Mouse (Mus musculus): ENCODE measurements around the gene Rnf13.
"Not testable (repeated sequence)": the region's sequence is repeated elsewhere in the genome, so short reads cannot be mapped to it uniquely, and the experiment has no call there.

Rnf13 gene

DNA sequence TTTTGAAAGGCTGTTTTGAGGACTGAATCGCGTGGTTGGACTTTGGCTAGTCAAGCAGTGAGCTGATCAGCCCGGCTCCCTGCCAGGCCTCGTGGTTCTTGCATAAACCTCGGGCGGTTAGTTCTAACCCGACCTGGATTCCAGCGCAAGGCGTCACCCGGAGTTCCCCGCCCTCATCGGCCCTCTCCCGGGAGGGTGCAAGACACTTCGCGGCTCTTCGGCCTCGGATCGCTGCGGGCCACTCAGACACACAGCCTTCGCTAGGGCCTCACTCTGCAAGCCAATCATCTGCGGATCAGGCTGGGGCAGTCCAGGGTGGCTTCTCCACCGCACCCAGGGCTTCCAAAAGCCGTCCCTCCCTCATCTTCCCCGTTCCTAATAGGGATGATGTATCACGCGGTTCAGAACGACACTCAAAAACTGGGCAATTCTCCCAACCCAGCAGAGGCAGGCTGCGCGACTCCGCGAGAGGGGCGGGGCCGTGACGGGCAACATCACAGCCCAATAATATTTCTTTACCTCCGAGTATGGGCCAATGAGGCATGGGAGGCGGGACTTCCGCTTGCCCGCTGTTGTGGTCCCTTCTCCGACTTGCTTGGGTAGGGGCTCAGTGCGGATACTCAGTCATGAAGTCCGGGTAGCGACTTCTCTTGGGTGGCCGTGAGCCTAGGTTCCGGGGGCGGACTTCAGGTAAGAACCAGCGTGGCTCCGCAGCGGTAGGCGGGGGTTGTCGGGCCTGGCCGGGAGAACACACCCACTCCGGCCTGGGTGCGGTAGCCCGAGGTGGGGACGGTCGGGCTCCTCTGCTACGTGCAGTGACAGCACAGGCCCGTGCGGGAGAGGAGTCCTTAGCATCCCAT lies at the start of gene Rnf13:
Gene Rnf13 (plus strand): TSS at position 552 of the 860 bp plus-strand sequence.
- DNase-seq (ENCODE audit: low spot score in 2 of 2) = peak; percentile 95 to 97

DNA sequence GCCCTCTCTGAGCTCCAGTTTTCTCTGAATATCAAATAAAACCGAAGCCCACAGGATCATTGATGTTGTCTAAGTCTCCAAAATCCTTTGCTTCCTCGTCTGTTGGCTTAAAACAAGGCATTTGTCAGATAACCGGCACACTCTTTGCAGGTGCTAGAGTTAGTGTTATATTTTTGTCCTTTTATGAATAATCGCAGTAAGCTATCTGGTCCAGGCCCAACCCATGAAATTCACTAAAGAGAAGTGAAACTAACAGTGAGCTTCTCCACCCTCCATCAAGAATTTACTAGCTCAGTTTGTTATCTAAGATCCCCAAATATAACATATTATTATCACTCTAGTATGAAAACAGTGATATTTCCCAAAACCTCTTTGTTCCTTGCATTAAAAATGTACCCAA lies 44.1 kb upstream of the Rnf13 start:
- no peak for DNase-seq (ENCODE audit: low spot score in 2 of 2)

DNA sequence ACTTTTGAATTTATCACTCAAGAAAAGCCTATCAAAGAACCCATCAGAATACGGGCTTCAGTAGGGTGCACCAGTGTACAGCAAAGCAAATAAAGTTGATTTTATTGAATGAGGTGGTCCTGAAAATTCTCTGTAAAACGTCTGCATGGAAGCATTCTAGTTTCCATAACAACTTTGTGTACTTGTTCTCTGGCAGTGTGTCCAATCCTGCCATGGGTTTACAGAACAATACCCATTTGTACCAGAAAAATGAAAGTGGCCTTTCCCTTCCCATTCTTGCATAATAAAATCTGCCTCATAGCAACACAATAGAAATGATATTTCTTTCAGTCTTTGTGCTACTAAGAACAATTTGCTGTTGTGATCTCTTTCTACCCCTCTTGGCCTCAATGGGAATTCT lies 43.1 kb upstream of the Rnf13 start, which contains the start of gene Ankub1:
Gene Ankub1 (minus strand): TSS at position 81 of the 400 bp plus-strand sequence.
- no peak for DNase-seq (ENCODE audit: low spot score in 2 of 2)

DNA sequence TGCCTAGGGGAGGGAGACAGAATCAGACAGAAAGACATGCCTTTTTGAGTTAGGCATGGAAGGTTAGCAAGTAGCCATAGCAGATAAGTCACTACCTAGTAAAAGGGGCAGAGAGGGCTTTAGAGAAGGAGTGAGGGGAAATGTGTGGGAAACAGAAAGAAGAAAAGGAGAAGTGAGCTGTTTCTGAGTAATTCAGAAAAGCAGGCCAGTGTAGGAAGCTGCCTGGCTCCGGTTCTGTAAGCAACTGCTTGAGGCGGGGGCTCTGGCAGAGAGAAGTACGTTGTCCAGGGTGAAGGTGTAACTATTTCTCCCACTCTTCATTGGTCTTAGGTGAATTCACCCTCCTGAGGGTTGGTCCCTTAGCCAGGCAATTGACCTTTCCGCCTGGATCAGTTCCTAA lies 39.6 kb upstream of the Rnf13 start:
- DNase-seq (ENCODE audit: low spot score in 2 of 2) = no peak

GRCm38 (mm10) chr3:57696779-57697178 lies 39.1 kb upstream of the Rnf13 start:
- no peak for DNase-seq (ENCODE audit: low spot score in 2 of 2)

GRCm38 (mm10) chr3:57714151-57714550 lies 21.7 kb upstream of the Rnf13 start:
- DNase-seq (ENCODE audit: low spot score in 2 of 2) = no peak

GRCm38 (mm10) chr3:57732206-57732915 lies 3.5 kb upstream of the Rnf13 start:
- no peak for DNase-seq (ENCODE audit: low spot score in 2 of 2)

DNA sequence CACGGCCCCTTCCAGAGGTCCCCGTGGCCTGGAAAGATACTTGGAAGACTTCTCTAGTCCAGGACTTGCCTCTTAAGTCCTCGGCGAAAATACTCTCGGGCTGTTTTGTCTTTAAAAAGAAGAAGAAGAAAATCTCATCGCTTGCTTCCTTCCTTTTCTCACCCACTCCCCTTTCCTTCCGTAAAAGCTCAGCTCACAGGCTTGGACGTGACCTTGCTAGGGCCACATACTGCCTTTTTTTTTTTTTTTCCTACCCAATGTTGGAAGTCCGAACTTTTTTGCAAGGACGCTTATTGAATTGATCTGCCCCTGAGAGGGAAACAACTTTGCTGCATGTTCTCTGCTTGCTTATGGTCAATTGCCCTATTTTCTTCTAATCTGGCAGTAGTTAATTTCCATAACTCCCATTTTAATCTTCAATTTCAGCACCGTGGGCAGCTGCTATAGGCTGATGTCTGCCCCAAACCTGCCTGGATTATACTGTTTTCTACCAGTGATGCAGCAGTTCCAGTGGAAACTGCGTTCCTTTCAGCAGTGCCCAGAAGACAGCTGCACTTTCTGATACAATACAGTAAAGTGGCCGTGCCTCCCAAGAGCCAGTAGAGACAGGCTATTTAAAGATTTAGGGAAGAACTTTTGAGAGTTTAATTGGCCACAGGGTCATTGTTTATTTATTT lies 695 bp downstream of the Rnf13 start:
- DNase-seq (ENCODE audit: low spot score in 2 of 2) = no peak

DNA sequence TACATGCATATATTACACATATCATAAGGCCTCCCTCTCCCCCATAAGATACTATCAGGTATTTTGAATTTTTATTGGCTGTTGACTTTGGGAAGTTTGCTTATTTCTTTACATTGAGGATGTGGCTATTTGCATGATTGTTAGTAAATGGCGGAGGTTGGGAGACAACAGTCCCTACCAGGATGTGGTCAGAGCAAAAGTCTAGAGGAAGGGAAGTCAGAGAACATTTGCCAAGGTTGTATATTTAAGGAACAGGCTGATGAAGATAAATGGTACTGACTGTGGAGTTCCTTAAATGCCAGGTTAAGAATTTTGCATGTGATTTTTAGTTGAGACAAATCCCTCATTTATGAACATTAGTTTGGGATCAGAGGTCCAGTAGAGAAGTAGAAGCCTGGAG lies 4.0 kb downstream of the Rnf13 start:
- no peak for DNase-seq (ENCODE audit: low spot score in 2 of 2)

DNA sequence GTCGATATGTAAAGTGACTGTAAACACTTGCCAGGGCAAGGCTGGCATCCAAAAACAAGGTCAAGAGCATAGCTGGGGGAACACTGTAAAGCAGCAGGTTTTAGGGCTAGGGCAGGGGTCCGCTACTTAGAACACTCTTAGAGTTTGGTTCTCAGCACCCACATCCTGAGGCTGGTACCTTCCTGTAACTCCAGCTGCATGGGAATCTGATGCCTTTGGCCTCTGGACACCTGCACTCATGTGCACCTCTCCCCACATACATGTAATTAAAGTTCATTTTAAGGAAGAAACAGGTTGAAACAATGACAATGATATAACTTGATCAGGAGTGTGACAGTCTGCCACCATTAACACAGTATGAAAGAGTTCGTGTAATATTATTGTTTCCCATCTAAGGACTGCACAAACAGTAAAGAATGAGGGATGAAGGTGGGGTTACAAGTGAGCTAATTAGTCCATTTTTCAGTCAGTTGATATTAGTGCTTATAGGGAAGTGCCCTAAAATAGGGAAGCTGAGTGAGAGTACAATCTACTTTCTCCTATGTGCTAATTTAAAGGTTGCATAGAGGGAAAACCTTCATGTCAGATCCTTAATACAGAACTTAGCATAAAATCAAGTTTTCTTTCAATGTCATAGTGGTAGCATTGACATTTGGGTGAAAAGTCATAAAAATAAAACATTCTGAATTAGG lies 12.9 kb downstream of the Rnf13 start:
- no peak for DNase-seq (ENCODE audit: low spot score in 2 of 2)

DNA sequence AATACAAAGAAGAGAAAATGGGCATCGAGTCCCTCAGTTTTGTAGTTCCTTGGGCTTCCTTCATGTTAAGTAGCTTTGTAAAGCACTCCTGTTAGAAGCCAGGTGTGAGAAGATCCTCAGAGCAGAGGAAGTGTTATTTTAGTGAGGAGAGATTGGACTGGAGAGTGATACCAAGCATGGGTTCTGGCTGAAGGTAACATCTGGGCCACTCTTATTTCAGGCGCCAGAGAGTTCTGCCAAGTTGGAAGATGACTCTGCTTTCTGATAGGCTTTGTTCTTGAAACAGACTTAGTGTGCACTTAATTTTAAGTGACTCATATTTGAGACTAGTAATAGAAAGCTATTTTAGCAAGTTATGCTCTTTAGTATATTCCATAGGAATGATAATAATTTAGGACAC lies 41.1 kb downstream of the Rnf13 start:
- no peak for DNase-seq (ENCODE audit: low spot score in 2 of 2)

DNA sequence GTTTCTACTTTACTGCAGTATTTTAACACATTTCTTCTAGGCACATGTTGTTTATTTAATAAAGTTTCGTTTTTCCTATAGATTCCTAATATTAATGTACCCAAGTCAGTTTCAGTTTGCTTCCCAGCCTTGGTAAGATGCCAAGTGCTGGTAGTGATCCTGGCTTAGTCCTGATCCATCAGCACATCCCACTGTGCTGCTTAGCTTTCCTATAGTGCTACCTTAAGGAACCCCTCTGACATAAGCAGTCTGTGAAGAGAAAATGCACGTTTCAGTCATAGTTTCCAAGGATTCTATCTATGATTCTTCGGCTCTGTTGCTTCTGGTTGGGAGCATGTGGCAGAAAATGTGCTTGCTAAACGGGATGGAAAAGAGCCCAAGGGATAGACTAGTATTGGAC lies 52.6 kb downstream of the Rnf13 start:
- no peak for DNase-seq (ENCODE audit: low spot score in 2 of 2)

- DNase-seq (ENCODE audit: low spot score in 2 of 2) = no peak
These were observed 53.4 kb downstream of the Rnf13 start for GRCm38 (mm10) chr3:57789005-57789962.

- no peak for DNase-seq (ENCODE audit: low spot score in 2 of 2)
These were observed 55.2 kb downstream of the Rnf13 start for GRCm38 (mm10) chr3:57791104-57791503.

DNA sequence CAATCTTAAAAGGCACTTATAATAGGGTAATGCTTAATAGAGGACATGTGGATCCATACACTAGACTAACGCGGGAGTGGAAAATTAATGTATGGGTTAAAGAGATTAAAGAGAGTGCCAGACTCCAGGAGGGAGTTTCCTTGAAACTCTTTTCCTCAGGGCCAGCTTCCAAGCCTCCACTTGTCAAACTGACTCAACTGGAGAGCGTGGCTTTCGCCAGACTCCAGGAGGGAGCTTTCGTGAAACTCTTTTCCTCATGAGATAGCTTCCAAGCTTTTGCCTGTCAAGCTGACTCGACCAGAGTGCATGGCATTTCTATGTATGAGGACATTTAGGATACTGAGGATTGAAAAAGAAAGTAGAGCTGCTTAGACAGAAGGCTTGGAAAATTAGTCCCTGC lies 59.2 kb downstream of the Rnf13 start:
- not testable (repeated sequence) for DNase-seq (ENCODE audit: low spot score in 2 of 2)

DNA sequence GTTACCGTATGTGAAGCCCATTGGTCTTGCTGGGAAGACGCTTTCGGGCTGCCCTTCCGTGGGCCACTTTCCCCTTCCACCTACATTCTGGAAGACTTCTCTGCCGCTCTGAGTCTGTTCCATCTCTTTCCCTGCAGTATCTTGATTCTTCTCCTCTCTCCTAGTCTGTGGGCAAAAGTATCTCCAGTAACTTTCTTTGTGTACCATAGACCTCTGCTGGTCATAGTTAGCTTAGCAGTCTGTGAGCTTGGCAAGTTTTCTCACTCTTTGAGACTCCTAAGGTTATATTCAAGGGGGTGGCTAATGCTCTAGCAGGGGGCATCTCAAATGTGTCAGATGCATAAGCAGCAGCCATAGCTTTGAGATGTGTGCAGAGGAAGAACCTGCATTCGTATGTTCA lies 79.6 kb downstream of the Rnf13 start:
- no peak for DNase-seq (ENCODE audit: low spot score in 2 of 2)

- no peak for DNase-seq (ENCODE audit: low spot score in 2 of 2)
These were observed 90.0 kb downstream of the Rnf13 start for GRCm38 (mm10) chr3:57825866-57826265.

- DNase-seq (ENCODE audit: low spot score in 2 of 2) = no peak
These were observed 97.7 kb downstream of the Rnf13 start for GRCm38 (mm10) chr3:57833585-57833984.

GRCm38 (mm10) chr3:57836911-57837310 lies 101.0 kb downstream of the Rnf13 start:
- DNase-seq (ENCODE audit: low spot score in 2 of 2) = no peak

- DNase-seq (ENCODE audit: low spot score in 2 of 2) = no peak
These were observed 107.9 kb downstream of the Rnf13 start for GRCm38 (mm10) chr3:57843775-57844174.
